Mouse (Mus musculus): Measurements from ENCODE around the gene Zfp420. TPM values are rescaled to one million over a fixed set of nuclear protein-coding genes. Genes with fewer than 3 reads are reported as not detected.

The Zfp420 gene
- polyA plus RNA-seq, 1 experiment from 2014 or later, result 9.1 TPM

GRCm38 (mm10) chr7:29908130-29908950, 48.6 kb downstream of the Zfp420 start, which contains the start of gene Zfp383:
Gene Zfp383, plus strand, starts transcription at chr7:29908223.
- peak; percentile 84 for ATAC-seq (ENCODE audit: low FRiP score, low TSS enrichment)
- peak within 1 kb of the TSS; percentile 57 for H3K9ac ChIP-seq (ENCODE audit: low read depth, low read length)
- under 1% methylated on average over 33 of the region's 33 CpGs for WGBS

DNA sequence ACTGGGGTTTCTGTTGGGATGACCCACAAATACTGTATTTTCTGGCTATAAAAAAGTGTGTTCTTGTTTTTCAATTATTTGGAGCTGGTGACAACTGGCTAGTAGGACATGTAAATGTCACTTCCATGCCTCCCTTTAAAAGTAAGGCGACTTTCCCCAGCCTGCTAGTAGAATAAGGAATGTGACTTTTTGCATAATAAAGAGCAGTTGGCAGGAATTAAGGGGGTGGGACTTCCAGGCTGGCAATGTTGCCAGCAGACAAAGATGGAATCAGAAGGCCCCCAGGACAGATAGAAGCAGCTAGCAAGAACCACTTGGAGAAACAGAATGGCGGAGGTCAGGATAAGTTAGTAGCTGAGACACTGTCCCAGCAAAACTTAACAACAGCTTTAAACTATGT, 50.5 kb downstream of the Zfp420 start:
- Histone ChIP-seq H3K36me3 (ENCODE audit: control insufficient read depth, insufficient read depth, low read length) (peaks cover 45% of the 10 kb centered on the region), H3K4me2 (replicated peaks; ENCODE audit: low read depth, low read length) (no peak overlapping the region; the same call in 1 of the 2 replicates), H3K27ac (ENCODE audit: low read depth, low read length) (no peak overlapping the region), H3K9me3 (ENCODE audit: control insufficient read depth, low read length) (peaks cover 4% of the 10 kb centered on the region; the same call in 1 of the 2 replicates), H3K4me3 (ENCODE audit: low read length) (no peak overlapping the region), H3K27me3 (ENCODE audit: control insufficient read depth, insufficient read depth, low read length) (no peaks in the 10 kb centered on the region), H3K9ac (ENCODE audit: low read depth, low read length) (no peak overlapping the region), H3K4me1 (ENCODE audit: control insufficient read depth, insufficient read depth, low read length) (peaks cover 10% of the 10 kb centered on the region)
- ATAC-seq (ENCODE audit: low FRiP score, low TSS enrichment), result no peak
- WGBS, result 72% methylated on average over 2 of the region's 2 CpGs

More at GRCm38 (mm10) chr7:29908130-29908950, 48.6 kb downstream of the Zfp420 start, which contains the start of gene Zfp383:
- H3K4me2 ChIP-seq (replicated peaks; ENCODE audit: low read depth, low read length), result peak within 1 kb of the TSS; percentile 57
- peak within 1 kb of the TSS; percentile 53; the same call in 1 of the 2 replicates for H3K27ac ChIP-seq (ENCODE audit: low read depth, low read length)
- H3K36me3 ChIP-seq (ENCODE audit: control insufficient read depth, insufficient read depth, low read length), result peaks cover 30% of the 10 kb centered on the region
- no peaks in the 10 kb centered on the region for H3K9me3 ChIP-seq (ENCODE audit: control insufficient read depth, low read length)
- H3K4me3 ChIP-seq (ENCODE audit: low read length), result peak within 1 kb of the TSS; percentile 56
- peaks cover 10% of the 10 kb centered on the region for H3K4me1 ChIP-seq (ENCODE audit: control insufficient read depth, insufficient read depth, low read length)
- no peaks in the 10 kb centered on the region for H3K27me3 ChIP-seq (ENCODE audit: control insufficient read depth, insufficient read depth, low read length)

DNA sequence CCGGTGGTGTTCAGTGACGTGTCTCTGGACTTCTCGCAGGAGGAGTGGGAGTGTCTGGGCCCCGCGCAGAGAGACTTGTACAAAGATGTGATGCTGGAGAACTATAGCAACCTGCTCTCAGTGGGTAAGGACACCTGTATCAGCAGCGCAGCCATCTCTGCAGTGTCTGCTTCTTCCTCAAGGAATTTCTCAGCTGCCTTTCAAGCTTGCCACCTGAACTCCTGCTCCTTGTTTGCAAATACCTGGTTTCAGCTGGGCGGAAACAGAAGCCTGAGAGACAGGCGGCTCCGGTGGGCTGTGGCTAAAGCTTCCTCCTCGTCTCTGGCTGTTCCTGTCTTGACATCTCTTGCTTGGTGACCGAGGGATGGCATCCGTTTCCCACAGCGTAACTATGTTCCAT, 52.4 kb downstream of the Zfp420 start:
- no peak overlapping the region for H3K4me2 ChIP-seq (replicated peaks; ENCODE audit: low read depth, low read length)
- no peak overlapping the region for H3K4me3 ChIP-seq (ENCODE audit: low read length)
- H3K27me3 ChIP-seq (ENCODE audit: control insufficient read depth, insufficient read depth, low read length), result no peaks in the 10 kb centered on the region
- WGBS, result 89% methylated on average over 13 of the region's 13 CpGs
- H3K4me1 ChIP-seq (ENCODE audit: control insufficient read depth, insufficient read depth, low read length), result peaks cover 10% of the 10 kb centered on the region
- H3K36me3 ChIP-seq (ENCODE audit: control insufficient read depth, insufficient read depth, low read length), result peaks cover 53% of the 10 kb centered on the region
- H3K9me3 ChIP-seq (ENCODE audit: control insufficient read depth, low read length), result peaks cover 9% of the 10 kb centered on the region; the same call in 1 of the 2 replicates
- no peak for ATAC-seq (ENCODE audit: low FRiP score, low TSS enrichment)
- H3K27ac ChIP-seq (ENCODE audit: low read depth, low read length), result no peak overlapping the region
- no peak overlapping the region for H3K9ac ChIP-seq (ENCODE audit: low read depth, low read length)

DNA sequence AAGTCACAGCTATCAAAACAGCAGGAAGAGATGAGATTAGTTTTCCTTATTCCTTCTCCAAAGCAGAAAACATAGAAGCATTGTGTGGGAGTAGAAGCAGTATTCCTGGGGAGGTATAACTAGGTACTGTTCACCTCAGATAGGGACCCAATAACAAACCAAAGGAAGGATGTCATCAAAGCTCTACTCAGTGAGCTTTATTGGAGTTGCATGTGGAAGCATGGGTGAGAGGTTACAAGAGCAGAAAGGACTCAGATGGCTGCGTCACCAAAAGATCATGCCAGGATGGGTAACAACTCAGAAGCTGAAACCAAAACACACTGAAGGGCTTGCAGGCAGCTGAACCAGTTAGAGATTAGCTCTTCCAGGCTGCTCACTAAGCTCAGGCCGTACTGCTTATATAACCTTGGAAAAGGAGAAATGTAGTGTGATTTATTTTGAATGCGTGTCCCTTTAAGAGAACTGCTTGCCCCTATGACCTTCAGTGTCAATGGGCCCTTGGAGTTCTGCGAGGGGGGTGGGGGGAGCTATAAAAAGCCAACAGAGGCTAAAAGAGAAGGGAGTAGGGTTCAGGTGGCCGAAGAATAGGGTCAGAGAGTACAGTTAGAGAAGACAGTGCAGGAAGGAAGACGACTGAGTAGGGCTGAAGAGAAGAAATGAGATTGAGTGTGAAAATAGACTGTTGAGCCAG, 57.7 kb downstream of the Zfp420 start:
- Histone ChIP-seq H3K4me1 (ENCODE audit: control insufficient read depth, insufficient read depth, low read length) (no peaks in the 10 kb centered on the region), H3K4me3 (ENCODE audit: low read length) (no peak overlapping the region), H3K27ac (ENCODE audit: low read depth, low read length) (no peak overlapping the region), H3K9ac (ENCODE audit: low read depth, low read length) (no peak overlapping the region), H3K4me2 (replicated peaks; ENCODE audit: low read depth, low read length) (no peak overlapping the region), H3K9me3 (ENCODE audit: control insufficient read depth, low read length) (peaks cover 9% of the 10 kb centered on the region; the same call in 1 of the 2 replicates), H3K36me3 (ENCODE audit: control insufficient read depth, insufficient read depth, low read length) (peaks cover 36% of the 10 kb centered on the region), H3K27me3 (ENCODE audit: control insufficient read depth, insufficient read depth, low read length) (no peaks in the 10 kb centered on the region)
- 21% methylated on average over 6 of the region's 6 CpGs for WGBS
- no peak for ATAC-seq (ENCODE audit: low FRiP score, low TSS enrichment)

DNA sequence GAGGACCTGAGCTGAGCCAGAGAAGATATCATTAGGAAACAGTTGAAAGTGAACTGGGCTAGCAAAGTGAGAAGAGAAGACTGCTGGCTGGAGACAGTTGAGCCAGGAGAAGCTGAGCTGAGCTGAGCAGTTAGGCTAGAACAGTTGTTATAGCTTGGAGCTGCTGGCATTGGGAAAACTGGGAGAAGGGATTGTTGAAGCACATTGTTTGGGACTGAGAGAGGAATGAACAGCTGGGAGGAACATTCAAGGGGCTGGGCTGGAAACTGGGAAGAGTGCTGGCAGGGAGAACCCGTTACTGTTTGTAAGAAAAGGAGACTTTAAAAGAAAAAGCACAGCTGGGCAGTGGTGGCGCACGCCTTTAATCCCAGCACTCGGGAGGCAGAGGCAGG, 58.3 kb downstream of the Zfp420 start:
- 88% methylated on average over 4 of the region's 4 CpGs for WGBS
- no peaks in the 10 kb centered on the region for H3K27me3 ChIP-seq (ENCODE audit: control insufficient read depth, insufficient read depth, low read length)
- H3K9ac ChIP-seq (ENCODE audit: low read depth, low read length), result no peak overlapping the region
- no peak for ATAC-seq (ENCODE audit: low FRiP score, low TSS enrichment)
- H3K36me3 ChIP-seq (ENCODE audit: control insufficient read depth, insufficient read depth, low read length), result peaks cover 30% of the 10 kb centered on the region
- H3K4me1 ChIP-seq (ENCODE audit: control insufficient read depth, insufficient read depth, low read length), result no peaks in the 10 kb centered on the region
- no peak overlapping the region for H3K4me3 ChIP-seq (ENCODE audit: low read length)
- no peak overlapping the region for H3K4me2 ChIP-seq (replicated peaks; ENCODE audit: low read depth, low read length)
- H3K27ac ChIP-seq (ENCODE audit: low read depth, low read length), result no peak overlapping the region
- H3K9me3 ChIP-seq (ENCODE audit: control insufficient read depth, low read length), result peaks cover 9% of the 10 kb centered on the region; the same call in 1 of the 2 replicates

GRCm38 (mm10) chr7:29921439-29922093, 61.8 kb downstream of the Zfp420 start:
- 85% methylated on average over 6 of the region's 6 CpGs for WGBS
- no peaks in the 10 kb centered on the region for H3K9me3 ChIP-seq (ENCODE audit: control insufficient read depth, low read length)
- H3K9ac ChIP-seq (ENCODE audit: low read depth, low read length), result no peak overlapping the region
- H3K27me3 ChIP-seq (ENCODE audit: control insufficient read depth, insufficient read depth, low read length), result no peaks in the 10 kb centered on the region
- H3K4me2 ChIP-seq (replicated peaks; ENCODE audit: low read depth, low read length), result no peak overlapping the region
- no peak overlapping the region for H3K4me3 ChIP-seq (ENCODE audit: low read length)
- ATAC-seq (ENCODE audit: low FRiP score, low TSS enrichment), result no peak
- no peaks in the 10 kb centered on the region for H3K36me3 ChIP-seq (ENCODE audit: control insufficient read depth, insufficient read depth, low read length)
- H3K27ac ChIP-seq (ENCODE audit: low read depth, low read length), result no peak overlapping the region
- no peaks in the 10 kb centered on the region for H3K4me1 ChIP-seq (ENCODE audit: control insufficient read depth, insufficient read depth, low read length)

DNA sequence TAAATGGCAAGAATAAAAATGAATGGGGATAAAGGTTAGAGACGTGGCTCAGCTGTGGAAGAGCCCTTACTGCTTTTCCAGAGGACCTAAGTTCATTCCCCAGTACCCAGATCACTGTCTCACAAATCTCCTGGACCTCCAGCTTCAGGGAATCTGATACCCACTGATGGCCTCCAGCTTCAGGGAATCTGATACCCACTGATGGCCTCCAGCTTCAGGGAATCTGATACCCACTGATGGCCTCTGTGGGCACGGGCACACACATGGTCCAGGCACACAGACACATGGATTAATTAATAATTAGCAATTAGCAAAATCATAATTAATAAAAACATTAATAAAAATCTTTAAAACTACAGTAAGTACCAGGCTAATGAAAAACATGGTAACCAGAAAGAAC, 63.0 kb downstream of the Zfp420 start:
- no peaks in the 10 kb centered on the region for H3K4me1 ChIP-seq (ENCODE audit: control insufficient read depth, insufficient read depth, low read length)
- no peak overlapping the region for H3K4me2 ChIP-seq (replicated peaks; ENCODE audit: low read depth, low read length)
- H3K4me3 ChIP-seq (ENCODE audit: low read length), result no peak overlapping the region
- 28% methylated on average over 2 of the region's 2 CpGs for WGBS
- no peaks in the 10 kb centered on the region for H3K9me3 ChIP-seq (ENCODE audit: control insufficient read depth, low read length)
- H3K27ac ChIP-seq (ENCODE audit: low read depth, low read length), result no peak overlapping the region
- ATAC-seq (ENCODE audit: low FRiP score, low TSS enrichment), result peak; percentile 76; the same call in 1 of the 2 replicates
- H3K27me3 ChIP-seq (ENCODE audit: control insufficient read depth, insufficient read depth, low read length), result no peaks in the 10 kb centered on the region
- H3K36me3 ChIP-seq (ENCODE audit: control insufficient read depth, insufficient read depth, low read length), result no peaks in the 10 kb centered on the region
- no peak overlapping the region for H3K9ac ChIP-seq (ENCODE audit: low read depth, low read length)

Measured in kidney, embryonic 14.5 days (tissue).